Mouse (Mus musculus) liver, postnatal 0 days (tissue): Measurements from ENCODE around the gene Lzts2.

ENCODE experiments used
- CTCF ChIP-seq: sonication (generic); IDR thresholded peaks from 2 replicates; pipeline ENCODE4 v1.5.1; 2016; ENCODE audit warnings: antibody characterized with exemption, low read depth
- EP300 ChIP-seq: IDR thresholded peaks from 2 replicates; pipeline ENCODE4 v1.6.1; 2016; ENCODE audit warnings: antibody characterized with exemption, low read depth, mild to moderate bottlenecking

DNA sequence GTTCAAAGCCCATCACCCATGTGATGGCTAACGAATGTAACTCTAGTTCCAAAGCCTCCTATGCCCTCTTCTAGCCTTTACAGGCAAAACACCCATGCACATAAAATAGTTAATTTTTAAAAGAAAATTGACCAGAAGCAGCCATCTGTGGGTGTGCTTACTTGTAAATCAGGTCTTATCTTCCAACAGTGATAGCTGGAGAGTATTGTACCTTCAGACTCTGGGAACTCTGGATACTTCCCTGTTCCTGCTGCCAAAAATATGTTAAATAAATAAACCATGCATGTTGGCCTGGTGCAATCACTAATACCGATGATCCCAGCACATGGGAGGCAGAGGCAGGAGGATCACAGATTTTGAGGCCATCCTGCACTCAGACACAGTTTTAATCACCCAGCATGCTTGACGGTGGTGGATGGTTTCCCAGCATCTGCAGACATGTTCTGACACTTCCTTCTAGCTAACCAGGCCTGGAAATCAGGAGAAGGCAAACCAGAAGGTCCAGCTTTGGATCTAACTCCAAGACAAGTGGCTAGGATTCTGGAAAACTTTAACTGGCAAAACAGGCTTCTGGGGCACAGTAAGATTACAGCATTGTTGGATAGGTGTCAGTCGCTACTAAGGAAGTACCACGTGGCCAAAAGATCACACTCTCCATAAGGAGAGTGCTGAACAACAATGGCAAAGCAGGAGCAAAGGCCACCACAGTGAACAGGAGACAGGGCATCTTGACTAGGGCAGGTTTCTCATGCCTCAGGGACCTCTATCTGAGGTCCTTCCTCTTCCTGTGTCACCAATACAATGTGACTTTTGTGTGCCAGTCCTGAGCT is 28.8 kb upstream of the Lzts2 start:
- TF ChIP-seq CTCF (no peak), EP300 (no peak)
